Mouse (Mus musculus) heart, postnatal 36 days (tissue): ENCODE data around the gene Gbgt1. TPM values are rescaled to one million over a fixed set of nuclear protein-coding genes. Genes with fewer than 3 reads are reported as not detected.

Source experiments
- DNase-seq, 2 experiments: peaks; one replicate each; pipeline ENCODE4 v3.0.0; 2021 to 2022
- intact Hi-C: fragments of 180-260 bp; cut with DNase I; formaldehyde crosslinking; loops from one replicate; pipeline ENCODE4 v1.15.1; 2025
- total RNA-seq, 2 experiments: library from RNA; stranded (reverse); gene quantifications; 2 replicates each; pipeline ENCODE4 v1.2.3; 2021

Gene Gbgt1
- total RNA-seq, 2 experiments from 2014 or later = 2.6 to 3.7 TPM

DNA sequence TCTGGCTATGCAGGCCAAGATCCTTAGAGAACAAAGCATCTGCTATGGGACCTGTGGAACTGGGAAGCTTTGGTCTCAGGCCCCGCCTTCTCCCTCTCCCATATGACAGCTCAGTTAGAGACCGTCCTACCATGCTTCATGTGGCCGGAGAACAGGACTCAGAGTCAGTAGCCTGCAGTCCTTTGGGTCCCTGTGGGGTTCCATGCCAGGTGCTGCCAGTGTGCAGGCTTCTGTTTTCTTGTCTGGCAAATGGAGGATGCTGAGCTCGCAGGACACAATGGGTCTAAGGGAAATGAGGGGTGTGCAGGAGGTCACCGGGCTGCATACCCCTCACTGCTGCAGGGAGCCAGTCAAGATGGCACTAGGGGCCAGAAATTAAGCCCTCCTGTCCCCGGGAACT, 49.9 kb downstream of the Gbgt1 start:
- intact Hi-C loops = no loop called here
- DNase-seq = no peak

DNA sequence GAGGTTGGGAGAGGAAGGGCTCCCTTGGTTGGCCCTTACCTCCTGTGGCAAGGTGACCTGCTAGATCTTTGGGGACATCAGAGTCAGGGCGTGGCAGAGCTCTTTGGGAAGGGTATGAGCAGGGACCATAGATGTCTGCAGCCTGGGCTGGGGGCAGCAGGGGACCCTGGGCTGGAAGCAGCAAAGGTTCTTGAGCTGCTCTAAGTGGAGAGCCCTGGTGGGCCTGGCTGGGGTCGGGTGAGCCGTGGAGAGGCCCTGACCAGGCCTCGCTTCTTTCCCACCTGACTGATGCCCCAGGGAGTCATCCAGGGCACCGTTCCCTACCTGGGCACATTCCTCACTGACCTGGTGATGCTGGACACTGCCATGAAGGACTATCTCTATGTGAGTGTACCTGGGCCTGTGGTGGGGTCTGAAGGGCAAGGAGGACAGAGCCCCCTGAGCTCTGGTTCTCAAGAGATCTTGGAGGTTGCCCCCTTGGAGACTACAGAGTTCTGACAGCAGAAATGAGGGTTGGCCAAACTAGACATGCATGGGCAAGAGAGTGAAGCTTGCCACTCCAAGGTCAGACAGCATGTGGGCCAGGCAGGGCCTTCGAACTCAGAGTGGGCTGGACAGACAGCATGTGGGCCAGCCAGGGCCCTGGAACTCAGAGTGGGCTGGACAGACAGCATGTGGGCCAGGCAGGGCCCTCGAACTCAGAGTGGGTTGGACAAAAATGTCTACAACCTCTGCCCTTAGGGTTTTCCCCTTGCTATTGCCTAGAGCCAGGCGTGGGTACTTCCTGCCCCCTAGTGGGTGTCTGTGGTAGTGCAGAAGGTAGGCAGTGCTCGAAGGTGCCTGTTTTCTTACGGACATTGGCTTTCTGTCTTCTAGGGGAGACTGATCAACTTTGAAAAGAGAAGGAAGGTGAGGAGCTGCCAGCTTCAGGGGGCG, 50.8 kb downstream of the Gbgt1 start:
- intact Hi-C loops = loop anchor here (1.0 kb wide), 1 partner anchor 33 kb away; no protein-coding TSS in a partner anchor
- peak; percentile 87 to 92 for DNase-seq

DNA sequence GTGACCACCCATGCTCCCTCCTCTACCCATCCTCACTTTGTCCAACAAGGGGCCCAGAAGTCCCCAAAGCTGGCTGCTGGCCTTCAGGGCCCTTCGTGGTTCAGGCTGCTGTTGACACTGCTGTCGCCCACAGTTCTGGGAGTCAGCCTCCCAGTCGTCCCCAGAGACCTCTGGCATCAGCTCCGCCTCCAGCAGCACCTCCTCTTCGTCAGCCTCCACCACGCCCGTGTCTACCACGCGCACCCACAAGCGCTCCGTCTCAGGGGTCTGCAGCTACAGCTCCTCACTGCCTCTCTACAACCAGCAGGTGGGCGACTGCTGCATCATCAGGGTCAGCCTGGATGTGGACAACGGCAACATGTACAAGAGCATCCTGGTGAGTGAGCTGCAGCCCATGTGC, 52.5 kb downstream of the Gbgt1 start:
- DNase-seq = no peak
- intact Hi-C loops = no loop called here

DNA sequence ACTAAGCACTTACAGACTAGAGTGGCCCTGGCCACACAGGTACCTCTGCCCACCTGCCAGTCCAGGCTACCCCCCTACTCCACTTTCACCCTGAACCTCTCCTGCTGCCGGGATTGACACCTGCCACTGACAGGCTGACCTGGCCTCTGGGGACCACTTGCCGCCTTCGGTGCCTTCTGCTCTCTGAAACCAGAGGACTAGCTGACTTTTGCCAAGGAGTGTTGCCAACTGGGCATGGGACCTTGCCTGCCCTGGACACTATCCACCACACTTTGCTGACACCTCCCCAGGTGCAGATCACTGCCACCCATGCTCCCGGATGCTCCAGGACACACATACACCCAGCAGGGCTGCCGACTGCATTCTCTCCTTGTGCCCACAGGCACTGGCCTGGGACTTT, 55.6 kb downstream of the Gbgt1 start:
- DNase-seq = no peak
- intact Hi-C loops = no loop called here

Other genes starting within 250 kb of the Gbgt1 start
- 1 to 10 TPM; 3.2 to 4.7 TPM for gene Ppp1r26, start 50.1 kb upstream of the Gbgt1 start, total RNA-seq
- gene 1700007K13Rik, start 30.6 kb upstream of the Gbgt1 start, total RNA-seq = not detected
- 10 to 100 TPM; 38.2 to 41.8 TPM for gene Mrps2, start 28.8 kb upstream of the Gbgt1 start, total RNA-seq
- 1 to 10 TPM in 1 of 2 experiments, under 1 TPM in 1; 0.84 to 1.3 TPM for gene Gm10134, start 9.2 kb downstream of the Gbgt1 start, total RNA-seq
- 10 to 100 TPM; 13.3 to 13.6 TPM for gene Ralgds, start 16.2 kb downstream of the Gbgt1 start, total RNA-seq
- gene Cel, start 66.5 kb downstream of the Gbgt1 start, total RNA-seq = not detected
- gene Gtf3c5, start 86.9 kb downstream of the Gbgt1 start, total RNA-seq = 10 to 100 TPM in 1 of 2 experiments, 1 to 10 TPM in 1; 9.6 to 11.5 TPM
- not detected for gene Gfi1b, start 125.1 kb downstream of the Gbgt1 start, total RNA-seq
- 10 to 100 TPM; 26.2 to 26.3 TPM for gene Tsc1, start 144.3 kb downstream of the Gbgt1 start, total RNA-seq
- gene Spaca9, start 202.8 kb downstream of the Gbgt1 start, total RNA-seq = not detected
- gene Ak8, start 203.3 kb downstream of the Gbgt1 start, total RNA-seq = not detected